Mouse (Mus musculus) adrenal gland, adult 8-10 months (tissue): ENCODE results near the gene Mtfmt. TPM values are rescaled to one million over a fixed set of nuclear protein-coding genes. Genes with fewer than 3 reads are reported as not detected.
A peak's percentile ranks its signal among the peaks of the same experiment; 100 is the strongest.

Experiments used
- DNase-seq: peaks from one replicate; pipeline ENCODE4 v3.0.0; 2022
- total RNA-seq, 4 experiments: library from RNA; stranded (reverse); gene quantifications; 2 replicates each; pipeline ENCODE4 v1.2.4; 2022

The Mtfmt gene
- total RNA-seq, 4 experiments from 2014 or later = 14.3 to 22.7 (median 16.4) TPM

GRCm38 (mm10) chr9:65428003-65428402 is 7.6 kb upstream of the Mtfmt start:
- DNase-seq = no peak

- no peak for DNase-seq
Observed at GRCm38 (mm10) chr9:65430401-65430800, 5.2 kb upstream of the Mtfmt start.

GRCm38 (mm10) chr9:65430921-65431320 is 4.7 kb upstream of the Mtfmt start:
- DNase-seq = no peak

DNA sequence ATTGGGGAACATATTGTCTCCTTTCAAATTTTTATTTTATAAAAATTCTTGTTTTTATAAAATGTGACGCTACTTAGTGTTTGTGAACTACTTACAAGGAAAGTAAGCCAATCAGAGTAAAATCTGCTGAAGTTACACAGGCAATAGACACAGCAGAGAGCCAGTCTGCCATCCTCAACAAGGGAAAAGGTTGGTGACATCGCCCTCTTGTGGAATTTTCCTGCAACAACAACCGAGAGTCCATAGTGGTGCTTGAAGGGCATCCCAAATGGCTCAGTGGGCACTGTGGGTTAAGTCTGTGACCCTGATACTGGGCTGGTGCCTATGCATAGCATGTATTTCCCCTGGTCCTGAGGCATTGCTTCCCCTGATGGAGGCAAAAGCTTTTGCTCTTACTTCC is 3.3 kb upstream of the Mtfmt start:
- peak; percentile 76 for DNase-seq

DNA sequence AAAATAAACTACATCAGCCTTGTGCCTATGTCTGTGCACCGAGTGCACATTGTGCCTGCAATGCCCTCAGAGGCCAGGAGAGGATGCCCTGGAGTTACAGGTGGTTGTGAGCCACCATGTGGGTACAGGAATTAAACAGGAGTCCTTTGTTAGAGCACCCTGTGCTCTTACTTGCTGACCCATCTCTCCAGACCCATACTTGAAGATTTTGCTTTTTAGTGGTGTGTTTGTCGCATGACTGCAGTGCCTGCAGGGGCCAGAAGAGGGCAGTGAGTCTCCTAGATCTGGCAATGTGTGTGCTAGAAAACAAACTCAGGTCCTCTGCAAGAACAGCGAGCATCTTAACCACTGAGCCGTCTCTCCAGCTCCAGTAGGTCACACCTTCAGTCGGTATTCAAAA is 1.4 kb upstream of the Mtfmt start:
- DNase-seq = peak; percentile 19

DNA sequence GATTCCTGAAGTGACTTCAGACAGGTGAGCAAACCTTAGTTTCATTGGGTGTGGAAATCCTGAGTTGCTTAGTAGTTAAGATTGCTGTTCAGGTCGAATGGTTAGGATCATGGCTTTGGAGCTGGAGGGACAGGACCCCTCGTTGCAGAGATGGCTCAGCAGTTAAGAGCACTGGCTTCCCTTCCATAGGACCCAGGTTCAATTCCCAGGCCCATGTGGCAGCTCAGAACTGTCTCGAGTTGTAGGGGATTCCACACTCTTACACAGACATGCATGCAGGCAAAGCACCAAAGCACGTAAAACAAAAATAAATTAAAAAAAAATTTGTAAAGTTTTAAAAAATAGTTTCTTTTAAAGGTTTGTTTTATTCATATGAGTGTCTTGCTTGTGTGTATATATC is 371 bp upstream of the Mtfmt start:
- DNase-seq = no peak

GRCm38 (mm10) chr9:65444692-65445091 is 9.1 kb downstream of the Mtfmt start:
- DNase-seq = no peak

DNA sequence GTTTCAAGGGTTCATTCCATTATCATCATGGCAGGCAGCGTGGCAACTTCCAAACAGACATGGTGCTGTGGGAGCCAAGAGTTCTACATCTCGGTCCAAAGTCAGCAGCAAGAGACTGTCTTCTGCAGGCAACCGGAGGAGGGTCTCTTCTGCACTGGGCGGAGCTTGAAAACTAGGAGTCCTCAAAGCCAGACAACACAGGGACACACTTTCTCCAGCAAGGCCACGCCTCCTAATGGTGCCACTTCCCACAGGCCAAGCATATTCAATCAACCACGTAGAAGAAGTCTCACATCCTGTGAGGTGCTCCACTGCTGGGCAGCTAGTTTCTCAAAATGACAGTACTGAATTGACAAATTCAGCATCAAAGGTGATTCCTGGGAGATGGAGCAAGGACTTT is 12.4 kb downstream of the Mtfmt start:
- DNase-seq = no peak

DNA sequence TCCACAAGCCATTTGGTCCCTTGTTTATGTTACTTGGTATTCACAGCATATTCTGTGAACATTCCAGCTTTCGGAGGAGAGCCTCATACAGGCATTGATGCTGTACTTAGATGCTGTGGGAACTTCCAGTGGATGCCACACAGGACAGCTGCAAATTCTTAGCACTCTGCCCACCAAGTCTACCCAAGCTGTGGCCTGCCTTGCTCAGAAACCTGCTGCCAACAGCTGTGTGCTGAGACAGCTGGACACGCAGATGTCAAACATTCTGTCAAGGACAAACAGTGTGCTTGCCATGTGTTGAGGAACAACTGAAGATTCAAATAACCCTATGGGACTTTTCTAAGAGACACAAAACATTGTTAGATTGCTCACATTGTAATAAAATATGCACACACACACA is 23.4 kb downstream of the Mtfmt start:
- DNase-seq = no peak

DNA sequence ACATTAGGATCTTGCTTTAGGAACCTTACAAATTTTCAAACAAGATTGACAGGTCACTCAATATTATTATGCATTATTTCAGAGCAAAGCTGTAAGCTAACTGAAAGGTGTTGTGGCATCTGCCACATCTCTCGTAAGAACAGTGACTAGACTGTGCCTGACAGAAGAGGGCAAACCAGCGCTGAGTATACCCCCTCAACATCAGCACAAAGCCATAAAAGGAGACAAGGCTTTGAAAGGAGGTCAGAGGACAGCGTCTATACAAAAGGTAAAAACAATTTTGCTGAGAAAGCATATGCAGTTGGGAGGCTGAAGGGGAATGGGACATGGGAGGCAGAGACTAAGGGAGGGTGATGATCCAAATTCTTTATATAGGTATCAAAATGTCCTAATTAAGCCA is 24.6 kb downstream of the Mtfmt start:
- no peak for DNase-seq

- DNase-seq = peak; percentile 94
Observed at GRCm38 (mm10) chr9:65460732-65461442, 25.3 kb downstream of the Mtfmt start, which contains the start of gene Spg21. Spg21 (plus strand) TSS chr9:65460947.

DNA sequence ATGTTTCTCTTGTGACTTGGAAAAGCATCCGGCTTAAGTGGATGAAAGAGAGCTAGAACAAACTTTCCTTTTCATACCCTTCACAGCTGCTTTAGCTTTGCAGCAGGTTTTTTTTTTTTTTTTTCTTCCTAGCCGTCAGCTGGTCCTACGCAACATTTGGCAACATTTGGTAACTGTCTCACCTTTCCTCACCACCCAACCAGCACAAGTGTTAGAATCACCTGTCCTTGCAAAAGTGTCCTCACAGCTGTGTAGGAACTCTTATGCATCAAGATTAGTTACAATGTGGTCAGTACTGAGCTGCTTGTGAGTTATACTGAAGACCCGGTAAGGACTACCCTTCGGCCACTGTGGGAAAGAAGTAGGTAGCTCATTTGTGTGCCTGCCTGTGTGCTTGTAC is 27.0 kb downstream of the Mtfmt start:
- DNase-seq = no peak

DNA sequence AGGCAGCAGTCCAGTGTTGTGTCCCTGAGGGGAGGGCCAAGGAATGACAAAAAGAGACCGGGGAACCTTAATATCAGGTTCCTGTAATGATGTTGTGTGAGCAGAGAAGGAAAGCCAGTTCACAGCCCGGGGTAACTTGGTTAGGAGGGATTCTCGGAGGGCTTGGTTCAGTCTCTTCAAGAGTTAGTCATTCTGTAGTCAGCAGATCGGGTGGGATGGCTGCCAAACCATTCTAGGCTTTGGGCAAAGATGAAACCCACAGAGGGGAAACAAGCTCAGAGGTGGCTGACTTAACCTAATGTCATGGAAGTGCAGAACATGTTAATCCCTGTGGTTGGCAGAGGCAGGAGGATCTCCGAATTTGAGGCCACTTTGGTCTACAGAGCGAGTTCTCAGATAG is 28.6 kb downstream of the Mtfmt start:
- peak; percentile 44 for DNase-seq

DNA sequence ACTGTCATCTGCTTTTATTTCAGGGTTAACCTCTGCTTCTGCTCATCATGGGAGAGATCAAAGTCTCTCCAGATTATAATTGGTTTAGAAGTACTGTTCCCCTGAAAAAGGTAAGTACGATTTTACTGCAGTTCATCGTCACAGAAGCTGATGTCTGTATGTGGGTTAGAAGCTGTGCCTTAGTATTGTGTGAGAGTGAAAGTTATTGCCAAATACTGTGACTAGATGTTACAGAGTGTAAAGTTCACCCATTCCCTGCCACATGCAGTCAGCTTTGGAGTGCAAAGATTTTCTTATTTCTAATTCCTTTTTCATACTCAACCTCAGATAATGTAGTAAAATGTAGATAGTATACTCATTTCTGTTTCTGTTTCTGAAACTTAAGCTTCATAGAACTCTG is 29.7 kb downstream of the Mtfmt start:
- DNase-seq = no peak

DNA sequence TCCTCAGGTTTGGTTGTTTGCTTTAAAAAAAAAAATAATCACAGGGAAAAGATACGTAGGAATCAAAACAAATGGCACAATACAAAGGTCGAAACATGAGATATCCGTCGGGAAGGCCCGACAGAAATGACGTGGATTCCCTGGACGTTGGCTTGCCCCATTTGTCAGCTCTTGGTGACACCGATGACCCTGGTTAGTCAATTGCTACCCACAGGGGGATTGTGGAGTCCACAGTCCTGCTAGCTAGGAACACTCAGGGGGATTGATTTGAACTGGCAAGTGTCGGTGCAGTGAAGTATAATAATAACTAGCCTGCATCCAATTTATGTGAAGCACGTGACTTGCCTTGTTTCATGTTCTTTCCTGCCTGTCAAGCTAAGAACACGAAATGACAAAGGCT is 32.1 kb downstream of the Mtfmt start:
- no peak for DNase-seq

DNA sequence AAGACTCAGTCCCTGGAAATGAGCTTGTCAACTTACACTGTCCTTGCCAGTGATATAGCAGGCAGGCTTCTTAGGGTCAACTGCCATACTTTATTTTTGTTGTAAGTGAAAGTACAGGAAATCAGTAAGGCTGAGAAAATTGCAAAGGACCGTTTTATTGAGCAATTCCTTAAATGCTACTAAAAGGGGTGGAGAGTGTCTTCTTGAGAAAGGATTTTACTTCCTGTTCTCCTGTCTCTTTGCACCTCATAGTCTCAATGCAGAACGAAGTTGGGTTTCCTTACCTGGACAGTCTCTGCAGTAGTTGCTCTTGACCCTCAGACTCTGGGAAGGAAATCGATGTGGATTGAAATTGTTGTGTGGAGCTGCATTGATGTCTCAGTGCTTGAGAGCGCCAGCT is 37.2 kb downstream of the Mtfmt start:
- DNase-seq = no peak

GRCm38 (mm10) chr9:65479158-65479557 is 43.6 kb downstream of the Mtfmt start:
- no peak for DNase-seq

DNA sequence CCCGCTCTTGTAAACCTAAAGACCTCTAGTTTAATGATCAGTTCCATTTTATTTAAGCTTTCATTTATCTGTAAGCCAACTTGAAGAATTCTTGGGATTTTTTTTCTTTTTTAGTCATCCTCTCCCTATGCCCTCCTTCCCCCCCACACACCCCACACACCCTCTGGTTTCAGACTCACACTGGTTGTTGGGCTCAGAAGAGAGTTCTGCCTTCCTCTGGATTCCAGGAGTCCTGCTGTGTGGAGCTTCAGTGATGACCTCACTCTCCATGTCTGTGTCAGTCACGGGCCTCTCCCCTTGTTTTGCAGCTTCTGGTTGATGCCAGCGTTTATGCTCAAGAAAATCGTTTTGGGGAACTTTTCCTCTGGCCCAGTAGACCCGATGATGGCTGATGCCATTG is 44.5 kb downstream of the Mtfmt start:
- DNase-seq = no peak

GRCm38 (mm10) chr9:65491476-65491875 is 55.9 kb downstream of the Mtfmt start:
- DNase-seq = no peak

GRCm38 (mm10) chr9:65492351-65492750 is 56.8 kb downstream of the Mtfmt start:
- no peak for DNase-seq

DNA sequence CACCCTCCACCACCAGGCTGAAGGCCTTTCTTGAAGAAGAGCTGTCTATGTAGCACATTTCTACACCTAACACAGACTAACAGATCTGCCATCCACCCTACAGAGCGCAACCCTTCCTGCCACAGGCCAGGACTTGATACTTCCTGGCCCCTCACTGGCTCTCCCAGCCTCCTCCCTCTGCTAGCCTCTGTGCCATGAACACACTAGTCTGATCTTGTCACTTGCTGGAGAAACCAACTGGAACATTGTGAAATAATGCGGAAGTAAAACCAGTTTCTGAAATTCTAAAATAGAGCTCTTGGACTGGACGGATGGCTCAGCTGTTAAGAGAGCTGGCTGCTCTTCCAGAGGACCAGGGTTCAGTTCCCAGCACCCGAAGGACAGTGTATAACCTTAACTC is 57.3 kb downstream of the Mtfmt start:
- DNase-seq = no peak

- no peak for DNase-seq
Observed at GRCm38 (mm10) chr9:65502146-65502545, 66.6 kb downstream of the Mtfmt start.
